Mouse (Mus musculus): ENCODE measurements around the gene Thbs1.

- TF ChIP-seq CTCF (IDR thresholded peaks at IDR 0.05; ENCODE audit: borderline replicate concordance, insufficient read depth, low read length) (no peak), POLR2A (IDR thresholded peaks at IDR 0.05; ENCODE audit: low read depth, low read length) (no peak)
Observed at GRCm38 (mm10) chr2:118160991-118161390, 49.3 kb downstream of the Thbs1 start.
